Mouse (Mus musculus): ENCODE data around the gene Thop1.
"Not testable (repeated sequence)": the region's sequence is repeated elsewhere in the genome, so short reads cannot be mapped to it uniquely, and the experiment has no call there.

Gene Thop1

GRCm38 (mm10) chr10:81069836-81070235 is at the start of gene Thop1:
Thop1 (plus strand) TSS chr10:81070035.
- DNase-seq (ENCODE audit: inconsistent age in 2 of 2, low spot score in 1 of 2) = peak; percentile 98

- DNase-seq (ENCODE audit: inconsistent age in 2 of 2, low spot score in 1 of 2) = no peak
Observed at GRCm38 (mm10) chr10:81020207-81020606, 49.6 kb upstream of the Thop1 start.

GRCm38 (mm10) chr10:81021547-81022110 is 48.2 kb upstream of the Thop1 start:
- DNase-seq (ENCODE audit: inconsistent age in 2 of 2, low spot score in 1 of 2) = no peak

DNA sequence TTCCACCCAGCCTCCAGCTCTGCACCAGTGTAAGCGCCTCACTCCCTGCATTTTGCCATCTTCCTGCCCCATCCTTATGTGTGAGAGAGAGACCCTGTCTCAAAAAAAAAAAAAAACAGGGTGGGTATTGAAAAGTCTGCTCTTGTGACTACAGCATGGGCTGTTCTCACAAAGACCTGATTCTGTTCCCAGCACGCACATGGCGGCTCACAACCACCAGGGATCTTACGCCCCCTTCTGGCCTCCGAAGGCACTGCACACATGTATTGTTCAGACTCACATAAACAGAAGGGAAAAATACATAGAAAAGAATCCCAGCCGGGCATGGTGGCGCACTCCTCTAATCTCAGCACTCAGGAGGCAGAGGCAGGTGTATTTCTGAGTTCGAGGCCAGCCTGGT is 47.1 kb upstream of the Thop1 start:
- no peak for DNase-seq (ENCODE audit: inconsistent age in 2 of 2, low spot score in 1 of 2)

GRCm38 (mm10) chr10:81024346-81024937 is 45.4 kb upstream of the Thop1 start:
- no peak for DNase-seq (ENCODE audit: inconsistent age in 2 of 2, low spot score in 1 of 2)

DNA sequence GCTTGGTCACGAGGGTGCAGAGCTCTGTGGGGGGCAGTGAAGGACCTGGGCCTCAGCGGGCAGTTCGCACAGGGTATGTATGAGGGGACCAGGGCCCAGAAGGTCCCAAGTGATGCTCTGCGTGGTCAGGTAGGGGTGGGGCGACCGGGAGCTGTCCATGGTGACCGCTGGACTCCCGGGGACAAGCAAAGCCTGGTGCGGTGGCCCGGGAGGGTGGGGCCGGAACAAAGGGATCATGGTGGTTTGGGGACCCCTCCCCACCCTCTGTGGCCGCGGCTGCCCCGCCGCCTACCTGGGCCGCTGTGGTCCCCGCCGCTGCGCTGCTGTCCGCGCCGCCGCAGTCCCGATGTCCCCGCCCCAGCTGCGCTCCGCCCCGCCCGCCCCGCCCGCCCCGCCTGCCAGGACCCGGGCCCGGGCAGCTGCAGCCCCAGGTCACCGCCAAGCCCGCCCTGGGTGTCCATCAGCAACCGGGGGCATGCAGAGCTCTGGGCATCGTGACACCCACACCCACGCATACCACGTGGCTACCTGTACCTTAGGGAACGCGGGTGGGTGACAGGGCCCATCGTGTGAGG is 44.7 kb upstream of the Thop1 start:
- peak in 1 of 2 experiments; percentile 57 for DNase-seq (ENCODE audit: inconsistent age in 2 of 2, low spot score in 1 of 2)

- no peak for DNase-seq (ENCODE audit: inconsistent age in 2 of 2, low spot score in 1 of 2)
Observed at GRCm38 (mm10) chr10:81025639-81026275, 44.1 kb upstream of the Thop1 start, which contains the start of gene Diras1. Diras1 (minus strand) TSS chr10:81025662.

GRCm38 (mm10) chr10:81026857-81027256 is 43.0 kb upstream of the Thop1 start:
- no peak for DNase-seq (ENCODE audit: inconsistent age in 2 of 2, low spot score in 1 of 2)

DNA sequence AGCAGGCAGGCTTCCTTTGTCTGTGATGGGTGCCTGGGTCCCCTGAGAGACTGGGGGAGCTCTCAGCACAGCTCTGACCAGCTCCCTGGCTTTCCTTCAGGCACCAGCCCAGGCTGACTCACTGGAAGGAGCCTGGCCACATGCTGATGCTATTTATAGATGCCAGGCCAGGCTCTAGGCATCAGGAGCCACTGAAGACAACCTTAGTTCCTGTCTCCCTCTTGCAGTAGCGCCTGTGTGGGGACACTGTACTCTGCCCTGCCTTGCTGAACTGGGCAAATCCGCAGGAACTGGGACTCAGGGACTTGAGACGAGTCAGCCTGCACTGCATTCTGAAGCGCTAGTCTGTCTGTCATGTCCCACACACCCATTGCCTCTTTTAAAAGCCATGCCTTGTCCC is 42.5 kb upstream of the Thop1 start:
- peak; percentile 77 to 82 for DNase-seq (ENCODE audit: inconsistent age in 2 of 2, low spot score in 1 of 2)

DNA sequence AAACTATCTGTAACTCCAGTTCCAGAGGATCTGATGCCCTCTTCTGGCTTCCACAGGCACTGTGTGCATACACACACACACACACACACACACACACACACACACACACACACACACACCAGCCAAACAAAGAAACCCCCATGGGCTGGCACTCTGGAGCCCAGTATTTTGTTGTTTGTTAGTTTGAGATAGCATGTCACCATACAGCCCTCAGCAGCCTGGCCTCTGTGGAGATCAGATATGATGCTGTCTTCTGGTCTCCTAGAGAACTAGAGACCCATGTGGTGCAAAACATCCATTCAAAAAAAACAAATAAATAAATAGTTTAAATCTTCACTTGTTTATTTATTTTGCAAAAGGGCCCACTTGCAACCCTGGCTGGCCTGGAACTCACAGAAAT is 41.6 kb upstream of the Thop1 start:
- DNase-seq (ENCODE audit: inconsistent age in 2 of 2, low spot score in 1 of 2) = no peak

GRCm38 (mm10) chr10:81029031-81029430 is 40.8 kb upstream of the Thop1 start:
- no peak for DNase-seq (ENCODE audit: inconsistent age in 2 of 2, low spot score in 1 of 2)

GRCm38 (mm10) chr10:81033586-81033985 is 36.2 kb upstream of the Thop1 start:
- peak; percentile 74 to 91 for DNase-seq (ENCODE audit: inconsistent age in 2 of 2, low spot score in 1 of 2)

DNA sequence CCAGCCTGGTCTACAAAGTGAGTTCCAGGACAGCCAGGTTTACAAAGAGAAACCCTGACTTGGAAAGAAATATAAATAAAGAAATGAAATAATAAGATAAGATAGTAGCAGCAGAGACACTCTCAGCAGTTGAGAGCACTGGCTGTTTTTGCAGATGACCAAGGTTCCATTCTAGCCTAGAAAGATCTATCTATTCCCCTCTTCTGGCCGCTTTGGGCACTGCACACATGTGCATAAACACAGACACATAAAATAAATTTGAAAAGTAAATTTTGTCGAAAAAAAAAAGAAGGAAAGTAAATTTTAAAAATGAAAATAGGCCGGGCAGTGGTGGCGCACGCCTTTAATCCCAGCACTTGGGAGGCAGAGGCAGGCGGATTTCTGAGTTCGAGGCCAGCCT is 33.6 kb upstream of the Thop1 start:
- peak in 1 of 2 experiments; percentile 71 for DNase-seq (ENCODE audit: inconsistent age in 2 of 2, low spot score in 1 of 2)

- DNase-seq (ENCODE audit: inconsistent age in 2 of 2, low spot score in 1 of 2) = peak; percentile 98 to 100
Observed at GRCm38 (mm10) chr10:81036988-81037580, 32.8 kb upstream of the Thop1 start, which contains the start of gene Slc39a3. Slc39a3 (minus strand) TSS chr10:81037426.

- DNase-seq (ENCODE audit: inconsistent age in 2 of 2, low spot score in 1 of 2) = peak; percentile 68 to 91
Observed at GRCm38 (mm10) chr10:81041458-81042175, 28.2 kb upstream of the Thop1 start.

GRCm38 (mm10) chr10:81045246-81045645 is 24.6 kb upstream of the Thop1 start:
- not testable (repeated sequence) for DNase-seq (ENCODE audit: inconsistent age in 2 of 2, low spot score in 1 of 2)

GRCm38 (mm10) chr10:81050645-81051044 is 19.2 kb upstream of the Thop1 start:
- peak in 1 of 2 experiments; percentile 48 for DNase-seq (ENCODE audit: inconsistent age in 2 of 2, low spot score in 1 of 2)

DNA sequence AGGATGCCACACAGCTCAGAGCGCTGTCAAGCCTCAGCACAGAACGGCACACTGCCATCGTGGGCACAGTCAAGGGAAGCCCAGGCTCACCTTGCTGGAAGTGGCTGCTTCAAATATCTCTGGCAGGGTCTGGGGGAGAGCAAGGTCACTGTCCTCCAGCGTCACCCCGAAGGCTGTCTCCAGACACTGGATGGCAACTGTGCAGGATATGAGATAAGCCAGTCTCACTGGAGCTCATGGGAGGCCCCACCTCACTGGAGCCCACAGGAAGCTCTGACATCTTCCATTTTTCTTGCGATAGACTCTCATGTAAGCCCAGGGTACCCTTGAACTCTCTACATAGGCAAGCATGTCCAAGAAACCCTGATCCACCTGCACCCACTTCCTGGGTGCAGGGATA is 18.7 kb upstream of the Thop1 start:
- DNase-seq (ENCODE audit: inconsistent age in 2 of 2, low spot score in 1 of 2) = no peak

- DNase-seq (ENCODE audit: inconsistent age in 2 of 2, low spot score in 1 of 2) = peak; percentile 83 to 89
Observed at GRCm38 (mm10) chr10:81052577-81052976, 17.3 kb upstream of the Thop1 start.

DNA sequence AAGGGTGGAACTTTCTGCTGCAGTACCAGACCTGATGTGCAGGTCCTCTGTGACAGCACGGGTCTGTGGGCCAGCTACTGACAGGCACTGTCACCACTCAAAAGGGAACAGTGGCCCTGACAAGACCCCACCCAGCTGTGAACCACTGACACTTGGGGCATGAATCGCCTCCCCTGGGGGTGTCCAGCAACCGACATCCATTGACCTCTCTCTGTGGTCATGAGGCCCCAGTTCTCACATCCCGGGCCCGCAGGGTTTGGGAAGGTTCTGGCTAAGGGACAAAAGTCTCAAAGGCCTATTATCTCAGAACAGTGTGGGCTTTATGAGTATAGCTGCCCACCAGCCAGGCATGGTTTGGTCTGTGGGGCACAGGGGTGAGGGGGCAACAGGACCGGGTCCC is 14.7 kb upstream of the Thop1 start:
- DNase-seq (ENCODE audit: inconsistent age in 2 of 2, low spot score in 1 of 2) = peak in 1 of 2 experiments; percentile 51

DNA sequence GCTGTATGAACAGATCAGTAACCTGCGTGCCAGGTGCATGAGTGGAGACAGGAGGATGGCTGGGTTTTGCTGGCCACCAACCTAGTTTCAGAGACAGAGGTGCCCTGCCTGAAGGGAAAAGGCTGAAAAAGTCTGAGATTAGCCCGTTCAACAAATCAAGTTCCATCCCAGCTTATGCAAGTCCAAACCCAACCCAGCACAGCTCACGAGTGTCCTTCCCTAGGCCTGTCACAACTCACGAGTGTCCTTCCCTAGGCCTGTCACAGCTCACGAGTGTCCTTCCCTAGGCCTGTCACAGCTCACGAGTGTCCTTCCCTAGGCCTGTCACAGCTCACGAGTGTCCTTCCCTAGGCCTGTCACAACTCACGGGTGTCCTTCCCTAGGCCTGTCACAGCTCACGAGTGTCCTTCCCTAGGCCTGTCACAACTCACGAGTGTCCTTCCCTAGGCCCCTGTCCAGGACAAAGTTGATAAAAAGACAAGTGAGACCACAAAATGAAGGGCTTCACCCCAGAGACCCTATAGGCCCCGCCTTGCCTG is 14.0 kb upstream of the Thop1 start:
- DNase-seq (ENCODE audit: inconsistent age in 2 of 2, low spot score in 1 of 2) = peak in 1 of 2 experiments; percentile 86

All from adrenal gland, adult (tissue).